Mouse (Mus musculus) kidney, adult 8-10 months (tissue): ENCODE data around the gene Trappc2l.

ENCODE experiments used
- DNase-seq, 2 experiments: peaks; one replicate each; pipeline ENCODE4 v3.0.0; 2022

Gene Trappc2l

DNA sequence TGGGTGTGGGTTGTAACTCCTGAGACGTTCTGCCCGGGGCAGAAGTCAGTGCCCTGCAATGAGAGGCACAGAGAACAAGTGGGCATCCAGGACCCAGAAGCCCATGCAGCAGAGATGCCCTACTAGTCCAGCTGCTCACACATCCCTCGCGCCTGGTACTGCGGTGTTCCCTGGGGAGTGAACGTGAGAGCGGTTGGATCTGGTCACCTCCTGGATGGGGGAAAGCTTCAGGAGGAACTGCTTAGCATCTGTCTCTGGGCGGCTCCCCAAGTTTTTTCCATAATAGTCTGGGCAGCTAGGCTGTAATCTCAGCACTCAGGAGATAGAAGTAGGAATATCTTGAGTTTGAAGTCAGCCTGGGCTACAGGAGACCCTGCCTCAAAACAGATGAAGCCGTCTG, 26.5 kb upstream of the Trappc2l start:
- no peak for DNase-seq

DNA sequence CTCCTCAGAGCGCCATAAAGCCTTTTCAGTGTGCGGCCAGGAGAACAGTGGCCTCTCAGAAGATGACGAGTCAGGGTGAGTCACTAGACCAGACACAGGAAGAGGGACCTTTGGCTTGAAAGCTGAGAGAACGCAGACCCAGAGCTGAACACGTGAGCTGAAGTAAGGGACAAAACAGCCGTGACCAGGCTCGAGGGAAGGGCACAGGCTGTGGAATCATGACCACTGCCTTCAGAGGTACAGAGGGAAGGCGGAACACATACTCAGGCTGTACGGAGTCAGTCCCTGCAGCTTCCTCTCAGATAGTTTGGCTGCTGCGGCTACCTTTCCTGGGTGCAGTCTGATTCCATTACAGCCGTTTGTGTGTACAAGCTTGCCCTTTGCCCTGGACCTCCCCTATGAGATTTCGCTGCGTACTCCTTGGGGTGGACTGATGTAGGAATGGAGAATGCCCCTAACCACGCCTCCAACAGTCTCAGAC, 26.0 kb upstream of the Trappc2l start:
- no peak for DNase-seq

DNA sequence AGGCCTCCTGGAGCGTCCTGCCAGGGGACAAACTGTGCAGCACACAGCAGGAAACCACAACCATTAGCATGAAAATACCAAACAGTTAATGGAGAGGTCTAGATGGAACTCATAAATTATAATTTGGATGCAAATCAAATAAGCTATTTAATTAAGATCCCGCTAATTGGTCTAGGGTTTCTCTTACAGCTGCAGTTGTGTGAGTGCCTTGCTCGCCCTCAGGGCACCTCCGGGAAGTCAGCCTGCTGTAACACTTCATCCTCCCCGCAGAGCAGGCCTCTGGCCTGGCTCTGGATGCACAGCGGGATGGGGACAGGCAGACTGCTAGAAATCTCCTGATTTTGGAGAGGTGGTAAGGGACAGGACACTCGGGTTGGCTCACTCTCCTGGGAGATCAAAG, 25.3 kb upstream of the Trappc2l start:
- no peak for DNase-seq

DNA sequence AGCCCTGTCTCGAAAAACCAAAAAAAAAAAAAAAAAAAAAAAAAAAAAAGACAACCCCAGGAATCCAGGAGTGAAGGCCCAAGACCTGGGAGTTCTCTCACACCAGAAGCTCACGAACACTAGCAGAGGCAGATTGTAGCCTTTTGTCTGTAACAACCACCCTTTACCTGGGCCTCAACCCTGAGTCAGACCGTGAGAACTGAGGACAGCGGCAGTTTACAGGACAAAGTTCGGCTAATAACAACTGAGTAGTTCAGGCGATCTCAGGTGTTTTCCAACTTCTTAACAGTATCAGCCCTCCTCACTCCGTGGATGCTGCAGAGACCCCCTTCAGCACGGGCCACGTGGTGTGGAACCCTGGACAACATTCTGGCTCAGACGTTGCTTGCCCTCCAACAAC, 24.7 kb upstream of the Trappc2l start:
- no peak for DNase-seq

DNA sequence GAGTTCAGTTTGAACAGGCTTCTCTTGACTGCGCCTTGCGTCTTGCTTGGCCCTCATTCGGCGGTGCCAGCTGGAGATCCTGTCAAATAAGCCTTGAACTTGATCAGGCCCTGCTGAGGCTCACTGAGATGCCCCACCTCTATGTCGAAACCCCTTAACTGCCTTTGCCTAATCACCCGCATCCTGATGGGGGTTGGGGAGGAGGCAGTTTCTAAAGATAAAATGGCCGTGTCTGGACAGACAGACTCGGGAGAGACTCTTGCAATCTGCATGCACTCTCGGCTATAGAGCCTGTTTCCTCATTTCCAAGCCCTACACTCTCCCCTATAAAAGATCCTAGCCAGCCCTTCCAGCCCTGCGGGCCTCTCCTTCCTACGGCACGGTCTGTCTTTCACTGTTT, 18.2 kb upstream of the Trappc2l start:
- DNase-seq = no peak

DNA sequence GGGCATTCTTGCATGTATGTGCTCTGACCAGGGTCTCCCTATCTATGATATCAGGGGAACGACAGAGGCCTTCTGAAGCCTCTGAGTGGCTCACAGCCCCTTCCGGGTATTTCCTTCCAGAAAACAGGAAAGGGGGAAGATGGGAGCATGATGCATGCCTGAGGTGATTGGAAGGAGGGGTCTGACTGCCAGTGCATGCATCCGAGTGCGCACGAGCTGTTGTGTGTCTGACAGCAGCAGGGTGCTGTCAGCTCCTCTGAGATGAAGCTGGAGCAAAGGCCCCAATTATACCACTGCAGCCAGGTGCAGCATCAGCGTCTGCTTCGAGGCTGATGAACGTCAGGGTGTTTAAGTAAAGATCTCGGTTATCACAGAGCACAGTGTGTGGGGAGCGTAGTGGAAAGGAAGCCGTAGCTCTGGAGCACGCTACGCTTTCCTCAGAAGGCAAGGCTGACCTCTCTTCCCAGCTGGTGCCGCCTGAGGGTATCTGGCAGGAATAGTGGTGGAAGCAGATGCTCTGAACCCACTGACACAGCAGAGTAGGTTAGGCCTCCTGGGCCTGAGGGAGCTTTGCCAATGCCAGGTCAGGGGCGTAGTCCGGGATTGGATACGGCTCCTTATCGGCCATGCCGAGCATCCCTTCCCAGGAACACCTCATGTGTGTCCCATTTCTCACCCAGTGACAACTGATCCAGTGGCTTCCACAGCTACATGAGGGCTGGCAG, 17.5 kb upstream of the Trappc2l start:
- no peak for DNase-seq

DNA sequence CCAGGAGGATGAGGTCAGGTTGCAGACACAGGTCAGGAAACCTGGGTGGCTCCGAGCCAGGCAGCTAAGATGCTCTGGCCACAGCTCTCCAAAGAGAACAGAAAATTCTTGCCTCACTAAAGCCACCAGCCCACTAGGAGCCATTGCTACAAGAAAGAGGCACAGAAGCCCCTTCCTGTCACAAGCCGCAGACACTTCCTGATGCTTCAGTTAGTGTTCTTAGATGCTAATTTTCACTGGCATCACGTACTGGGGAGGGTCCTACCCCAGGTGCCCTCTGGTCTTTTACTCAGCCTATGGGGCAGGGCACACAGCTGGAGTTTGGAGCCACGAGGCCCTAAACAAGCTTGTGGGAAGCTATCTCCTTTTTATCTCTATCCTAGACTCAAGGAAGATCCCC, 15.4 kb upstream of the Trappc2l start:
- DNase-seq = no peak

DNA sequence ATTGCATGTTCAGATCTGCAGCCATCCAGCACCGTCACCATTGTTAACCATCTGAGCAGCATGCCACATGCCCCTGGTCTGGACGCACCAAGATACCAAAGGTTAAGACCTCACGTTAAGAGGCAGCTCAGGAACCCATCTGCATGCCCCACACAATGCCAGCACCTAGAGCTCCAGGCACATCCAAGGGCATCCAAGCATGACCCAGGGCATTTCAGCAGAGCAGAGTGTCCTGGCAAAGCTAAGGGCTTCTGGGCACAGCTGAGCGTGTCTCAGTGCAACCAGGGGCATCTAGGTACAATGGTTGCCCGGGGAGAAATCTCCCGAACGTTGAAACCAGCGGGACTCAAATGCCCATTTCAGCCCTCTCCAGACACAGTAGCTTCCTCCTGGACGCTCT, 10.8 kb upstream of the Trappc2l start:
- peak; percentile 77 to 80 for DNase-seq

DNA sequence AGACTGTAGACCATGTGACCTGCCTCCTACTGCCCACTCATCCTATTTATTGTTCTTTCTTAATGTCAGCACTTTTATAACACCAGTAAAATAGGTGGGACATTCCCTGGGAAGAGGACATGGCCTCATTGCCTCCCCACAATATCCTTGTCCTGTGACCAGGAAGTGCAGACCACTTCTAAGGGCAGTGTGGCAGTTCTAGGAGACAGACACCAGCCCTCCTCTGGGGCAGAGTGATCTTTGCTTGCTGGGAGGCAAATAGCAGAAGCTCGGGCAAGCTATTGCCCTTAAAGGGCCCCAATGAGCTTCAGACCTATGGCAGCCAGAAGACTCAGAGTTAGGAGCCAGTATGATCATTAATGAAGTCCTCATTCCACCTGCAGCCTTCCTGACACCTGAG, 6.8 kb upstream of the Trappc2l start:
- no peak for DNase-seq

DNA sequence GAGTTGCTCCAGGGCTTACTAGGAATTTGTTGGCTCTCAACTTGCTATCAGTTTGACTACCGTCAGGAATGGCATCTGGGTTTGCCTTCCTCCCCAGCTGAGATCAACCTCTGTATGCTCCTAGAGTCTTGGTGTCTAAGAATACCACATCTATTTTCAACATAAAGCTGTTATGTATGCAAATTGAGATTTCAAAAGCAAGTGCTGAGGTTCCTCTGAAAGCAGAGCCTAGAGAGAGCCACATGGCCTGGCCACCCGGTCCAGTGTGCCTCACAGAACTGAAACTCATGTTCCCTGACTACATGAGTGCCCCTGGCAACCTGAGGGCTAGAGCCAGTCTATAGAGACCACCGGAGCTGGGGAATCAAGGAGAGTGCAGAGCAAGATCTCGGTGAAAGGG, 6.1 kb upstream of the Trappc2l start:
- DNase-seq = no peak

DNA sequence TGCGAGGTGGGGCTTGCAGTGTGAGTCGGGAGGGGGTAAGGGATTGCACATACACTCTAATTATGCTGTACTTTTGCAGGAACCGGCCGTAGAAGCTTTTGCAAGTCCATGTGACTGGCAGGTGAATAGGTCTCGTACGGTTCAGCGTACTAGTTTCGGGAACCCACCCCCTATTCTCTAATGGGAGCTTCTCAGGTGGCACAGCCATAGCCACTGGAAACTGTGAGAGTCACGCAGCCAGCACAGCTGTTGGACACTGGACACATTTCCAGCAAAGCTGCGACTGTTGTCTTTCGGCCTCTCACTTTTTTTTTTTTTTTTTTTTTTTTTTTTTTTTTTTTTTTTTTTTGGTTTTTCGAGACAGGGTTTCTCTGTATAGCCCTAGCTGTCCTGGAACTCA, 4.6 kb upstream of the Trappc2l start:
- no peak for DNase-seq

DNA sequence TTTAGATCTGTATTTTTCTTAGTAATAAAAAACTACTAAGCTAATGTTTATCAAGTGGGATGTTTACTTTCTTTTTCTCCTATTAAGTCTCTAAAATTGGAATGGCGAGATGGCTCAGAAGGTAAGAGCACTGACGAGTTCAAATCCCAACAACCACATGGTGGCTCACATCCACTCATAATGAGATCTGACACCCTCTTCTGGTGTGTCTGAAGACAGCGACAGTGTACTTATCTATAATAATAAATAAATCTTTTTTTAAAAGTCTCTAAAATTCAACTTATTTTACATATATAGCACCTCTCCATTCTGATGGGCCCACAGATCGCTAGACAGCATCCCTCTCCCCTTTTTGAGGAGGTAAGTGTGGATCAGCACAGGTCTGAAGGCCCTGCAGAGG, 1.2 kb upstream of the Trappc2l start:
- DNase-seq = no peak

DNA sequence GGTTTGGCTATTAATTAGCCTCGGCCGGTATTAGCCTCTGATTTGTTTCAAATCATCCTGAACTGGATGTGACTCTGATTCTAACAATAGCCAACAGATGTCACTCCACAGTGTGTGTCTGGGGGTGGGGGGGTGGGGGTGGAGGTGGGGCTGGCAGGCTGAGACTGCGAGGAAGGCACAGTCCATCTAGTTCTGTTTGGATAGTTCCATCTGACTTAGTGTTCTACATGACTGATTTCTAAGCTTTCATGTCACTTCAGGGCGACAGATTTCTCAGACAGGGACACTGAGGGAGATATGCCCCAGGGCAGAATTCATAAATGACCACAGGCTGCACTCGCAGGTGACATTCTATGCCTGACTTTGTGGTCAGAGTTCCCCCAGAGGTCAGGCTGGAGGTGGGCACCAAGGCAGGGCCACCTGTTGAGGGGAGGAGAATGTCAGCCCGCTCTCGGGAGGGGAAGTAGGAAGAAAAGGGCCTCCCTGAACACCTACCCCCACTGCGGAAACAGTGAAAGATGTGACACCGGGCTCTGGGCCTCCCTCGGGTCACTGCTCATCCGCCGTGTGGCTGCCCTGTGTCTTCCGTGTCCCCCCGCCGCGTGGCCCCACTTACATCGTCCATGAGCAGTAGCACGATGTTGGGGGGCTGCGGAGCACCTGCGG, 695 bp upstream of the Trappc2l start:
- DNase-seq = peak in 1 of 2 experiments; percentile 39

DNA sequence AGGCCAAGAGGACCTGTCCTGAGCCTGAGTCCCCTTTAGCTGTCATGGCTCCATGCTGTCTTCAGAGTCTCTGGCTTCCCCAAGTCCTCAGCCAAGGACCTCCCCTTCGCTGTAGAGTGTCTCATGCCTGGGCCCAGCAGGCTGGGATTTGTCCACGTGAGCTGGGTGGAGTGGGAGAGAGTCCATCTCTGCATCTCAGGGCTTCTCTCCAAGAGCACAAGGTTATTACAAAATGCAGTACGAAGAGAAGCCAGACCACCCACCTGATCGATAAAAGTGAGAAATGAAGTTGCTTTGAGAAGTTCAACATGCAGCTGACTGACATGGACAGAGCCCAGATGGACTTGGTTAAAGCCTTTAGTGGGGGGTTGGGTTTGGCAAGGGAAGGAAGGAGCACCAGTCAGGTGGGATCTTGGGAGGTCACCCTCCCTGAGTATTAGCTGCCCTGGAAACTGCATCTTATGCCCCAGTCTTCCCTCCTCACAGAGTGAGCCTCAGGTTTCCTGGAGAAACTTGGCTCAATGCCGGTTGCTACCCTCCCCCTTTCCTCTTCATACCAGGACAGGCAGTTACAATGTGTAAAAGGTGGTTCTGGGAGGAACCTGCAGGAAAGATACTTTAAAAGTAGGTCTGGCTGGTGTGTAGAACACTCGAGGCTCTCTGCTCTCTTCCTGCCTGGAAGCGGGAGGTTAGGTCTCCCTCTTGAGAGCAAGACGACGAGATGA, 4.9 kb downstream of the Trappc2l start:
- DNase-seq = no peak

DNA sequence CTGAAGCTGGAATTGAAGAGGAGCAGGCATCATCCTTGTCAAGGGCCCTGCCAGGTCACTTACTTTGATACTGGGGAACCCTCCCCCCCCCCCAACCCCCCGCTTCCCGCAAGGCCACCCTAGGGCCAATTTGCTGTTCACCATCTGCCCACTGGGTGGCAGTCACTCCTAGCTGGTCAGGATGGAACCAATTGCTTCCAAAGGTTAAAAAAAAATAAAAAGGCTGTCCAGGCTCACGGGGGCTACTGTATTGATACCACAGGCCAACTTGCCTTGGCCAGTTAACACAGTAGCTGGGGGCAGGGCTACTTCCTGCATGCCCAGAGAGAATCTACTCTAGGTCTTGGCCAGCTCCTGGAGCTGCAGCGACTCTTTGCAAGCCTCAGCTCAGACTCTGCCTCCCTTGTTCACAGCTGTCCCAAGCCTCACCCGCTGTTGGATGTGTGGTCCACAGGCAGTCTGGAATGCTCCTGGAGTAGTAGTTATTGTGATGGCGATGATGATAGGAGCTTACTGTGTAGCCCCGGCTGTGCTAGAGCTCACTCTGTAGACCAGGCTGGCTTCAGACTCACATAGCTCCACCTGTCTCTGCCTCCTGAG, 6.6 kb downstream of the Trappc2l start:
- peak; percentile 61 to 87 for DNase-seq

DNA sequence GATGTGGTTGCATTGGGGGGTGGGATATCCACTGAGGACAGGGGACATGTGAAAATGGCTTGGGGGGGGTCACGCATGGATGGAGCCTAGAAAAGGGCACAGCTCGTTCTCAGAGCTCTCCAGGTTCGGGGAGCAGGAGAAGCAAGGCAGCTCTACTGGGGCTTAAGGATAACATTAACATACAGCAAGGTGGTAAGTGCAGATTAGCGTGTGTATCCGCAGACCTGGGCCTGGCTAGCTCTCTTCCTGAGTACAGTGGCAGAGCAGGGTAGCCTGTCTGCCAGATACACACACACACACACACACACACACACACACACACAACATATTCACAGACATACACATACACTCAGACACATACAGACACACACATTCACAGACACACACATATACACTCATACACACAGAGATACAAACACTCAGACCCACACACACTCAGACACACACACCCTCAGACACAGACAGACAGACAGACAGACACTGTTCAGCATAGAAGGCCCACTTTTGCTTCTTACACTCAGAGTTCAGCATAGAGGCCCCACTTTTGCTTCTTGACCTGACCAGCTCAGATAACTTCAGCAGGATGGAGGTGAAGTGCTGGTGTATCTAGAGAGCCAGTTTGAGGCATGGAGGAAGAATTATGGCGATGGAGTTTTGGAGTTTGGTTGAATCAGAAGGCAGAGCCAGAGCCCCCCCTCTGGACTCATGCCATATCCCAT, 7.4 kb downstream of the Trappc2l start:
- no peak for DNase-seq

DNA sequence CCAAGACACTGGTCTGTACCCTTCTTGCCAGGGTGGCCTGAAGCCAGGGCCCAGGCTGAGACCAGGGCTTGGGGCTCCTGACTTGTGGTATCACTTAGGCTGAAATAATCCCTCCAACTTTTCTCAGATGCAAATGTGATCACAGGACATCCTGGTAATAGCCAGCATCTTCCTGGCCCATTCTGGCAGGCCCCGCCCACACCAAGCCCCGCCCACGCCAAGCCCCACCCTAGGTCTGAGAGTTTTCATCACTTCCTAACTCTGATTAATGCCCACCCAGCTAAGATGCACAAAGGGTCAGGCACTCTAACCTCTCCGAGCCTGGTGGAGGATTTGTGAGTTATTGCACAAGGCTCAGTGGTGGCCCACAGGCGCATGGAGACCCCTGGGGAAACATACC, 9.0 kb downstream of the Trappc2l start:
- no peak for DNase-seq

DNA sequence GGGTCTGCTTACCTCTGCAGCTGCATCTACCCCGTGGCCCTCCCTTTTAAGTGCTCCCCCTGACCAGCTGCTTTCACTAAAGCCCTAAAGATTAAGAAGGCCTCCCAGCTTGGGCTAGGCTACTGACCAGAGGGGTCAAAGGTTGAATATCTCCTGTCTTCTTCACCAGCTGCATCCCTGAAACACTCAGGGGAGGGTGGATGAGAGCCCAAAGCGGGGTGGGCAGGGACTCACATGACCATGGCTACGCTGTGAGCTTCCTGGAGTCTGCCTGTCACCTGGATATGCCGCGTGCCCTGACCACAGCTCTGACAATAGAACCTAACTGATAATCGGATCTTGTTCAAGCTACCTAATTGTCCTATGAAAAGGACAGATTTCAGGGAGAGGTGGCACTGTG, 11.3 kb downstream of the Trappc2l start, which contains the start of gene Pabpn1l:
Pabpn1l (minus strand) TSS at position 13 of the 400 bp plus-strand sequence.
- DNase-seq = peak; percentile 26 to 40

DNA sequence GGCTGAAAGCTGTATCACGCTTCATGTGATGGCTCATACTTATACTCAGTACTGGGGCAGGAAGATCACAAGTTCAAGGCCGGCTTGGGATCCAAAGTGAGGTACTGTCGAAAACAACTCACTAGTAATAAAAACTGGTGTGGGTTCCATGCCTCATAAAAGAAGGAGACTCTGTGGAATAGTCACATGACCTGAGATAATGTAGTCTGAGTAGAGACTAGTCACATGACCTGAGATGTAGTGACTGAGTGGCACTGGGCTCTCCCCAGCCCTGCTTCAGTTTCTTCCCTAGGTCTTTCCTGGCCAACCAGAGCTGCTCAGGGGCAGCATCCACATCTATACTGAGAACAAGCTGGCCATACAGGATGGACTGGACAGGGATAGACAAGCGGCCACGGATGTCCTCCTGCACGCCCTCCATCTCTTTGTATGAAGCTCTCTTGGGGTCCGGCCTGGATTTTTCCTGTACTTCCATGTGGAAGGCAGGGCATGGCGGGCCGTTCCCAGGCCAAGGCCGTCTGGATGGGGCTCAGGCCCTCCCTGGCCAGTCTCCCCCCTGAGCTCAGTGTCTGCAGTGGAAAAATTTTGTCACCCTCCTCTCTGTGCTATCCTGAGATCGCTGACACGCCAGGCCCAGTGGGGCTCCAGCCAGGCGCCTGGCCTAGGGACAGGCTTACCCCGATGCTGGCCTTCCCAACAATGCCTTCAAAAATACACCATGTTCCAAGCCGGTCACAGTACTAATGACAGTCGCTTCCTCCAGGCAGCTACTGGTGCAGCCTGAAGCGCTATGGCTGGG, 12.6 kb downstream of the Trappc2l start:
- DNase-seq = no peak

DNA sequence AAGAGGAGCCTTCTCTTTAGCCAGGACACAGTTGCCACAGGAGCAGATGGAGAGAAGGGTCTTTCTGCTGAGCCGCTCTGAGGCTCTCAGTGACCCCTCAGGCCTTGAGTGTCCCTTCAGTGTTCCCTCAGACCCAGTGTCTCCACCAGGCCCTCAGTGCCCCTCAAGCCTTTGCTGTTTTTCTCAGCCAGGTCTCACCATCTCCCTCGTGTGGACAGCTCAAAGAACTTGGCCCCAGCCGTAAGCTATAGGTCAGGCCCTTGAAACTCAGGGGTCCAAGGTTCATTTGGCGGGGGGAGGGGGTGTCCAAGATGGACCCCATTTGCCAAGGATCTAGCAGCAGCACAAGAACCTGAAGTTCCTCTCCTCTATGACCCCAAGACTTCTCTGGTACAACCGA, 13.2 kb downstream of the Trappc2l start:
- no peak for DNase-seq

DNA sequence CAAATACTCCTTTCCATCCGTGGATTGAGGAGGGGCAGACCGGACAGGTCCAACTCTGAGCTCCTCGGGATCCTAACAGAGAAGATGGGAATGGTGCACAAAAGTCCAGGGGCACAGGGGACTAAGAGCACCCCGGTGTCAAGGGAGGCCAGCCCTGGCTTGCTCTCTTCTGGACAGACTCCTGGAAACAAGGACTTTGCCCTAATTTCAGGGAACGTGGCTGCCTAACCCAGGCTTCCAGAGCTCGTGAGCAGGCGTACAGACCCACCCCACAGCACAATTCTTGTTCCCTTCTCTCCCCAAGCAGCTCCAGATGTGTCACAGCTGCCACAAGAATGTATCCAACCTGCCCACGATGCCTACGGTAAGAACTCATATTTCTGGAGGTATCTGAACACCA, 14.4 kb downstream of the Trappc2l start:
- peak; percentile 38 to 39 for DNase-seq

DNA sequence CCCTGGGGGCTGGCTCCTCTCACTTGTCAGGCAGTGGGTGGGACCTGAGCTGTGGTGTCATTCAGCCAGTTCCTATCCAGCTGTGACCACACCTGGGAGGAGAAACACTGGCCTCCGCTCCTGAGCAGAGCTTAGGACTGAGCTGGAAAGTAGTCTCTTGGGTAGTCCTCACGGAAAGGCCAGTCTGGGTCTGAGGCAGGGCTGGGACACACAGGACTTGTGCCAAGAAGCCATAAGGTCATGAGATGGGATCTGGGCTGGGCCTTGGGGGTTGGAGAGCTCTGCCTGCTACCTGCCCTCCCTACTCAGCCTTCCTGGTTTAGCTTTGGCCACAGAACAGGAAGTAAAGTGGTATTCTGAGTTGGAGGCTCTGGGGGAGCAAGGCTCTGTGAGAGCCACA, 15.5 kb downstream of the Trappc2l start:
- no peak for DNase-seq
